Mouse (Mus musculus) neural tube, embryonic 11.5 days (tissue): ENCODE results near the gene Hist1h3h. TPM values are rescaled to one million over a fixed set of nuclear protein-coding genes. Genes with fewer than 3 reads are reported as not detected.
"Not testable (repeated sequence)": the region's sequence is repeated elsewhere in the genome, so short reads cannot be mapped to it uniquely, and the experiment has no call there.

ENCODE experiments used
- ATAC-seq: fragments of 200-750 bp; cut with Nextera tagmentation; 2 replicates; pipeline ENCODE4 v1.8.0; 2017; ENCODE audit warnings: moderate number of reproducible peaks, mild to moderate bottlenecking, moderate TSS enrichment, moderate library complexity; ENCODE audit not compliant: insufficient read depth, low FRiP score, low TSS enrichment
- DNase-seq: peaks from one replicate; pipeline ENCODE4 v3.0.0-alpha.2; 2015; ENCODE audit warnings: low spot score
- H3K27ac ChIP-seq: fragments of 300-500 bp; sonication (generic); 2 replicates; pipeline ENCODE4 v1.5.1; 2014; ENCODE audit warnings: low read depth, mild to moderate bottlenecking, low read length
- H3K27me3 ChIP-seq: fragments of 300-500 bp; sonication (generic); 2 replicates; pipeline ENCODE4 v1.6.1; 2014; ENCODE audit warnings: mild to moderate bottlenecking, low read length, mixed read lengths; ENCODE audit not compliant: control insufficient read depth, insufficient read depth
- H3K36me3 ChIP-seq: fragments of 300-500 bp; sonication (generic); 2 replicates; pipeline ENCODE4 v1.6.1; 2014; ENCODE audit warnings: mild to moderate bottlenecking, low read length, moderate library complexity, mixed read lengths; ENCODE audit not compliant: control insufficient read depth, insufficient read depth
- H3K4me1 ChIP-seq: fragments of 300-500 bp; sonication (generic); 2 replicates; pipeline ENCODE4 v1.6.1; 2014; ENCODE audit warnings: low read length, mixed read lengths; ENCODE audit not compliant: control insufficient read depth, insufficient read depth
- H3K4me2 ChIP-seq: fragments of 300-500 bp; sonication (generic); 2 replicates; pipeline ENCODE4 v1.6.1; 2014; ENCODE audit warnings: low read depth, mild to moderate bottlenecking, moderate library complexity
- H3K4me3 ChIP-seq: fragments of 300-500 bp; sonication (generic); 2 replicates; pipeline ENCODE4 v1.5.1; 2014; ENCODE audit warnings: low read depth, low read length
- H3K9ac ChIP-seq: fragments of 300-500 bp; sonication (generic); 2 replicates; pipeline ENCODE4 v1.6.1; 2014; ENCODE audit warnings: mild to moderate bottlenecking, low read length
- H3K9me3 ChIP-seq: fragments of 300-500 bp; sonication (generic); 2 replicates; pipeline ENCODE4 v1.6.1; 2016; ENCODE audit warnings: low read length; ENCODE audit not compliant: control insufficient read depth
- WGBS: fragments of 180-500 bp; shearing (Covaris S2); extraction: QIAGEN DNeasy Blood & Tissue Kit; methylation state at CpG from one replicate; pipeline ENCODE4 v1.1.7; 2014; 5-methylcytosine and 5-hydroxymethylcytosine counted together
- polyA plus RNA-seq: library from polyadenylated mRNA; unstranded; fragments of >200 nt; fragmentation: Nextera tagmentation; extraction: Ambion mirVana; gene quantifications from 2 replicates; pipeline ENCODE4 v1.2.1, GENCODE M21; 2014

Gene Hist1h3h
- polyA plus RNA-seq, 1 experiment from 2014 or later: 5.6 TPM

GRCm38 (mm10) chr13:21722993-21723836 is 5.8 kb downstream of the Hist1h3h start:
- Histone ChIP-seq H3K4me2 (no peak overlapping the region; the same call in 1 of the 2 replicates), H3K27me3 (no peaks in the 10 kb centered on the region), H3K9ac (peak overlapping the region; percentile 61; the same call in 1 of the 2 replicates), H3K36me3 (no peaks in the 10 kb centered on the region), H3K4me3 (no peak overlapping the region; the same call in 1 of the 2 replicates), H3K9me3 (no peaks in the 10 kb centered on the region), H3K27ac (no peak overlapping the region), H3K4me1 (peaks cover 25% of the 10 kb centered on the region)
- WGBS: 34% methylated on average over 5 of the region's 5 CpGs
- DNase-seq (peak; percentile 46), ATAC-seq (no peak)

- Histone ChIP-seq H3K4me1 (peaks cover 5% of the 10 kb centered on the region; the same call in 1 of the 2 replicates), H3K27ac (no peak overlapping the region), H3K9me3 (no peaks in the 10 kb centered on the region), H3K4me2 (no peak overlapping the region), H3K27me3 (no peaks in the 10 kb centered on the region), H3K36me3 (no peaks in the 10 kb centered on the region), H3K4me3 (no peak overlapping the region), H3K9ac (no peak overlapping the region)
- ATAC-seq (peak; percentile 86), DNase-seq (no peak)
- 20% methylated on average over 10 of the region's 11 CpGs for WGBS
These were observed 10.6 kb downstream of the Hist1h3h start for GRCm38 (mm10) chr13:21727948-21728572.

DNA sequence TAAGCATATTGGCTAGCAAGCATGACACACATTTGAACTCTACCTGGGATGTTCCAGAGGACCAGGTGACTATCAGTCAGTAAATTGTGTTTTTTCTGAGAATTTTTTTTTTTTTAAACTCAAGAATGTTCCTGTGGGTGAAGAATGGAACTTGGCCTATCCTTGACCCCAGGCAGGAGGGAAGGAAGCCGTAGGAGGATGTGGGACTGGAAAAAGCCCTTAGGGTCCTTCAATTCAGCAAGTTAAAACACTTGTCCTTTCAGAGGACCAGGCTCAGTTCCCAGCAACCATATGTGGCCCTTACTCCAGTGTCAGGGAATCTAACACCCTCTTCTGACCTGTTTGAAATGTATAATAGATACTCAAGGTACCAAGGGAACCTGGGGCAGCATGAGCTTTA is 12.1 kb downstream of the Hist1h3h start:
- Histone ChIP-seq H3K9me3 (no peaks in the 10 kb centered on the region), H3K4me3 (no peak overlapping the region), H3K4me2 (no peak overlapping the region), H3K9ac (no peak overlapping the region), H3K4me1 (peaks cover 5% of the 10 kb centered on the region; the same call in 1 of the 2 replicates), H3K36me3 (no peaks in the 10 kb centered on the region), H3K27ac (no peak overlapping the region), H3K27me3 (no peaks in the 10 kb centered on the region)
- 59% methylated on average over 1 of the region's 1 CpGs for WGBS
- DNase-seq: no peak
- no peak for ATAC-seq

- Histone ChIP-seq H3K9me3 (no peaks in the 10 kb centered on the region), H3K4me1 (no peaks in the 10 kb centered on the region), H3K4me3 (no peak overlapping the region), H3K27ac (peak overlapping the region; percentile 97), H3K9ac (no peak overlapping the region), H3K4me2 (no peak overlapping the region), H3K27me3 (no peaks in the 10 kb centered on the region), H3K36me3 (no peaks in the 10 kb centered on the region)
- 65% methylated on average over 5 of the region's 5 CpGs for whole genome bisulfite sequencing
- DNase-seq (peak; percentile 40), ATAC-seq (0 out of 2 replicates have a peak, but pooled peaks have one; percentile 3)
These were observed 16.0 kb downstream of the Hist1h3h start for GRCm38 (mm10) chr13:21733466-21733865.

DNA sequence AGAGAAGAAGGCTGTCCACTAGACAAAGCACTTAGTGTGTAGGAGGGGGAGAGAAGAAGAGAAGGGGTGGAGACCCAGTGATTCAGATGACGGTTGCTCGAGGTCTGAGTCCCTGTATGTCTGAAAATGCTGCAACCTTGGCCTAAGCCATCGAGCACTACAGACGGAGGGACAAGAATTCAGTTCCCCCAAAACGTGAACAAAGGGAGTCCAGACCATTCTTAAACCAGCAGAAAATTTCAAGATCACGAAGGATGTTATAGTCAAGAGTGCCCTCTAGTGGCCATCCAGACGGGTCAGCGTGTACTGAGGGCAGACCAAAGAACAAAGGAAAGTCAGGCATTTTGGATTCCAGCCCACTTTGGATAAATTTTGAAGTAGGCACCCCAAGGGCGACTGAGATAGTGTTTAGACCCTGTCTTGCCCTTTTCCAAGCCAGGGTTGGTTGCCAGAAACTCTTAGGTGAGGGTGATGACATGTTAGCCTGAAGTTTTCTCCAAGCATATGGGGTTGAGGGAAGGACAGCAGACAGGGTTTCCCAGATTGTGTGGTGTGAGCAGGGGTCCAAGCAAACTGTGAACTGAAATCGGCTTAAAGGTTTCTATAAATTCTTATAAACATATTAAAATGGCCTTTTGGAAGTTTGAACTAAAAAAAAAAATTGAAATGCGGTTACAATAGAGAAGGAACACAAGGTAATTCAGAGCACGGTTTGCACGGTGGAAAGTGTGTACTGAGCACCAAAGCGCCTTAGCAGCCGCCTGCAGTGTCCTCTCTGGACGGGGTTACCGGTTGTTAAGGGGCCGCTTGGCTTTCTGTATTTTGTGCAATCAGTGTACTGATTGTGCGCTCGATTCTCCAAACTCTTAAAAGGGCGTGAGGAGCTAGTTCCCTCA is 16.8 kb downstream of the Hist1h3h start:
- Histone ChIP-seq H3K27ac (peak overlapping the region; percentile 97), H3K4me3 (peak overlapping the region; percentile 47), H3K4me1 (no peaks in the 10 kb centered on the region), H3K36me3 (no peaks in the 10 kb centered on the region), H3K27me3 (no peaks in the 10 kb centered on the region), H3K9ac (peak overlapping the region; percentile 83), H3K9me3 (no peaks in the 10 kb centered on the region), H3K4me2 (peak overlapping the region; percentile 61)
- DNase-seq (peak; percentile 84), ATAC-seq (peak; percentile 78)
- under 1% methylated on average over 21 of the region's 21 CpGs for WGBS

GRCm38 (mm10) chr13:21734906-21735767 is 17.7 kb downstream of the Hist1h3h start, which contains the start of gene Hist1h4j:
TSS of gene Hist1h4j (plus strand) at chr13:21735064.
- under 1% methylated on average over 43 of the region's 56 CpGs for WGBS

GRCm38 (mm10) chr13:21745006-21745405 is 27.5 kb downstream of the Hist1h3h start:
- WGBS: 89% methylated on average over 1 of the region's 1 CpGs
- H3K4me1 ChIP-seq: peaks cover 6% of the 10 kb centered on the region; the same call in 1 of the 2 replicates
- ATAC-seq (no peak), DNase-seq (no peak)
- H3K36me3 ChIP-seq: no peaks in the 10 kb centered on the region
- H3K27ac ChIP-seq: no peak overlapping the region
- no peaks in the 10 kb centered on the region for H3K9me3 ChIP-seq
- H3K9ac ChIP-seq: no peak overlapping the region
- no peak overlapping the region for H3K4me2 ChIP-seq
- no peaks in the 10 kb centered on the region for H3K27me3 ChIP-seq
- no peak overlapping the region for H3K4me3 ChIP-seq

More at GRCm38 (mm10) chr13:21734906-21735767, 17.7 kb downstream of the Hist1h3h start, which contains the start of gene Hist1h4j:
- Histone ChIP-seq H3K4me3 (peak within 1 kb of the TSS; percentile 47), H3K9ac (peak within 1 kb of the TSS; percentile 83), H3K4me2 (peak within 1 kb of the TSS; percentile 61), H3K27ac (peak within 1 kb of the TSS; percentile 97)
- not testable (repeated sequence) for H3K27me3 ChIP-seq, H3K36me3 ChIP-seq, H3K9me3 ChIP-seq, H3K4me1 ChIP-seq
- DNase-seq: peak; percentile 94
- peak; percentile 92 for ATAC-seq
